Mouse (Mus musculus): Measurements from ENCODE around the gene Arhgdig.
A peak's percentile ranks its signal among the peaks of the same experiment; 100 is the strongest.

Arhgdig gene

GRCm38 (mm10) chr17:26207686-26208085 lies at the start of gene Arhgdig:
Gene Arhgdig (minus strand): TSS chr17:26207786.
- DNase-seq (ENCODE audit: low spot score), result no peak

- DNase-seq (ENCODE audit: low spot score), result no peak
Measured at GRCm38 (mm10) chr17:26255313-26255712, 47.7 kb upstream of the Arhgdig start.

GRCm38 (mm10) chr17:26253399-26253798 lies 45.8 kb upstream of the Arhgdig start:
- DNase-seq (ENCODE audit: low spot score), result no peak

- peak; percentile 94 for DNase-seq (ENCODE audit: low spot score)
Measured at GRCm38 (mm10) chr17:26252539-26253251, 45.1 kb upstream of the Arhgdig start, which contains the start of gene Luc7l. Gene Luc7l (plus strand): TSS chr17:26252896.

- DNase-seq (ENCODE audit: low spot score), result no peak
Measured at GRCm38 (mm10) chr17:26251886-26252538, 44.4 kb upstream of the Arhgdig start.

GRCm38 (mm10) chr17:26244101-26244841 lies 36.7 kb upstream of the Arhgdig start, which contains the start of gene Fam234a:
Gene Fam234a (minus strand): TSS chr17:26244242.
- peak; percentile 94 for DNase-seq (ENCODE audit: low spot score)

- DNase-seq (ENCODE audit: low spot score), result peak; percentile 76
Measured at GRCm38 (mm10) chr17:26243471-26244100, 36.0 kb upstream of the Arhgdig start.

GRCm38 (mm10) chr17:26240990-26241389 lies 33.4 kb upstream of the Arhgdig start:
- DNase-seq (ENCODE audit: low spot score), result no peak

- DNase-seq (ENCODE audit: low spot score), result no peak
Measured at GRCm38 (mm10) chr17:26240120-26240790, 32.7 kb upstream of the Arhgdig start.

GRCm38 (mm10) chr17:26239551-26239950 lies 32.0 kb upstream of the Arhgdig start:
- DNase-seq (ENCODE audit: low spot score), result peak; percentile 44

GRCm38 (mm10) chr17:26237667-26238066 lies 30.1 kb upstream of the Arhgdig start:
- DNase-seq (ENCODE audit: low spot score), result no peak

- DNase-seq (ENCODE audit: low spot score), result no peak
Measured at GRCm38 (mm10) chr17:26235077-26235815, 27.7 kb upstream of the Arhgdig start.

GRCm38 (mm10) chr17:26234386-26234785 lies 26.8 kb upstream of the Arhgdig start:
- no peak for DNase-seq (ENCODE audit: low spot score)

GRCm38 (mm10) chr17:26232863-26233262 lies 25.3 kb upstream of the Arhgdig start:
- no peak for DNase-seq (ENCODE audit: low spot score)

- no peak for DNase-seq (ENCODE audit: low spot score)
Measured at GRCm38 (mm10) chr17:26231156-26231555, 23.6 kb upstream of the Arhgdig start.

- no peak for DNase-seq (ENCODE audit: low spot score)
Measured at GRCm38 (mm10) chr17:26229776-26230175, 22.2 kb upstream of the Arhgdig start.

- no peak for DNase-seq (ENCODE audit: low spot score)
Measured at GRCm38 (mm10) chr17:26225150-26225549, 17.6 kb upstream of the Arhgdig start.

GRCm38 (mm10) chr17:26221508-26221907 lies 13.9 kb upstream of the Arhgdig start:
- no peak for DNase-seq (ENCODE audit: low spot score)

GRCm38 (mm10) chr17:26212681-26213080 lies 5.1 kb upstream of the Arhgdig start:
- DNase-seq (ENCODE audit: low spot score), result no peak

- no peak for DNase-seq (ENCODE audit: low spot score)
Measured at GRCm38 (mm10) chr17:26212241-26212640, 4.7 kb upstream of the Arhgdig start.

GRCm38 (mm10) chr17:26206392-26206791 lies 1.2 kb downstream of the Arhgdig start:
- DNase-seq (ENCODE audit: low spot score), result no peak
